Mouse (Mus musculus) neural tube, embryonic 14.5 days (tissue): ENCODE measurements around the gene Trim14. TPM values are rescaled to one million over a fixed set of nuclear protein-coding genes. Genes with fewer than 3 reads are reported as not detected.

Experiments
- ATAC-seq: fragments of 200-750 bp; cut with Nextera tagmentation; 2 replicates; pipeline ENCODE4 v1.8.0; 2017; ENCODE audit warnings: low read depth, mild to moderate bottlenecking, moderate TSS enrichment, moderate library complexity
- H3K27ac ChIP-seq: fragments of 300-500 bp; sonication (generic); 2 replicates; pipeline ENCODE4 v1.5.1; 2014; ENCODE audit warnings: low read depth, mild to moderate bottlenecking, control low read depth, low read length, moderate library complexity, mixed read lengths
- H3K27me3 ChIP-seq: fragments of 300-500 bp; sonication (generic); 2 replicates; pipeline ENCODE4 v1.6.1; 2014; ENCODE audit warnings: low read length; ENCODE audit not compliant: control insufficient read depth, insufficient read depth
- H3K36me3 ChIP-seq: fragments of 300-500 bp; sonication (generic); 2 replicates; pipeline ENCODE4 v1.6.1; 2014; ENCODE audit warnings: low read length, mixed read lengths; ENCODE audit not compliant: control insufficient read depth, insufficient read depth
- H3K4me1 ChIP-seq: fragments of 300-500 bp; sonication (generic); 2 replicates; pipeline ENCODE4 v1.6.1; 2014; ENCODE audit warnings: low read length; ENCODE audit not compliant: control insufficient read depth, insufficient read depth
- H3K4me2 ChIP-seq: fragments of 300-500 bp; sonication (generic); 2 replicates; pipeline ENCODE4 v1.6.1; 2014; ENCODE audit warnings: mild to moderate bottlenecking, low read depth, low read length, control low read depth
- H3K4me3 ChIP-seq: fragments of 300-500 bp; sonication (generic); 2 replicates; pipeline ENCODE4 v1.5.1; 2014; ENCODE audit warnings: low read depth, low read length, control low read depth, mixed read lengths
- H3K9ac ChIP-seq: fragments of 300-500 bp; sonication (generic); replicated peaks from 2 replicates; pipeline ENCODE4 v1.6.1; 2014; ENCODE audit warnings: low read depth, mild to moderate bottlenecking, control low read depth, low read length, mixed read lengths
- H3K9me3 ChIP-seq: fragments of 300-500 bp; sonication (generic); 2 replicates; pipeline ENCODE4 v1.6.1; 2016; ENCODE audit warnings: low read length; ENCODE audit not compliant: control insufficient read depth
- WGBS: fragments of 180-500 bp; shearing (Covaris S2); extraction: QIAGEN DNeasy Blood & Tissue Kit; methylation state at CpG from one replicate; pipeline ENCODE4 v1.1.7; 2014; 5-methylcytosine and 5-hydroxymethylcytosine counted together
- polyA plus RNA-seq: library from polyadenylated mRNA; unstranded; fragments of >200 nt; fragmentation: Nextera tagmentation; extraction: Ambion mirVana; gene quantifications from 2 replicates; pipeline ENCODE4 v1.2.1, GENCODE M21; 2014

Trim14 gene
- polyA plus RNA-seq, 1 experiment from 2014 or later = 1.1 TPM

DNA sequence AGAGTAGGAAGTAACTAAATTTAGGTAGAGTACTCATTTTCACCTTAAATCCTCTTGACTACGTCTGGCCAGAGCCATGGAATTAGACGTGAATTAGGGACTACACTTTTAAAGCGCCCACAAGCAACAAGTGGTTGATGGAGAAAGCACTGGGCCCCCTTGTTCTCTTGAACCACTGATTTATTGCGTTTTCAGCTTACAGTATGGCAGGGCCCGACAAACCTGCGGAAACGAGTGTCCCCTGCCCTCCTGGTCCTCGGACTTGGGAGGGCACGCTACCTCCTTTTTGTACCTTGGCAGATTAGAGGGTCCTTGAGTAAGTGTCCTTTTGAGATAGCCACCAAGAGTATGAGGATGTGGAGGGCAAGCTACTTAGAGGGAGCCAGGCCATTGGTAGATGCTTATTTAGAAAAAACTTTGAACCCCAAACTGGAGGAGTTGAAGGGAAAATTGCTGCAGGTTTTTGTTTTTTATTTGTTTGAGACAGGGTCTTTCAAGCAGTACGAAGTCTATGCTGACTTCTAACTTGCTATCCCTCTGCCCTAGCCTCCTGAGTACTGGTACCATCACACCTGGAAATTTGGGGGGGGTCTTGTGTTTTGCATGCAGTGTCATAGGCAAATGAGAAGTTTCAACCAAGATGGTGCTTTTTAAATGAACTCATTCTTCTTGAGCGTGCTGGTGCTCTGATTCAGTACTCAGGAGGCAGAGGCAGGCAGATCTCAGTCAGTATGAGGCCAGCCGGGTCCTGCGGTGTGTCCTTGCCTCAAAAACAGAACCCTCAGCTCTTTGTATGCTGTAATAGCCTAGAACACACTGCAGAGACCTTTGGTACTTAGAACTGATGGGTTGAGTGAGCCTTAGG lies 82.9 kb downstream of the Trim14 start:
- H3K4me1 ChIP-seq = peaks cover 12% of the 10 kb centered on the region
- peak overlapping the region; percentile 86 for H3K4me3 ChIP-seq
- H3K4me2 ChIP-seq = peak overlapping the region; percentile 89
- peak overlapping the region; percentile 93; the same call in 1 of the 2 replicates for H3K9ac ChIP-seq
- no peaks in the 10 kb centered on the region for H3K9me3 ChIP-seq
- no peak for ATAC-seq
- WGBS = 36% methylated on average over 13 of the region's 13 CpGs
- no peaks in the 10 kb centered on the region for H3K27me3 ChIP-seq
- no peak overlapping the region; the same call in 1 of the 2 replicates for H3K27ac ChIP-seq
- H3K36me3 ChIP-seq = no peaks in the 10 kb centered on the region

DNA sequence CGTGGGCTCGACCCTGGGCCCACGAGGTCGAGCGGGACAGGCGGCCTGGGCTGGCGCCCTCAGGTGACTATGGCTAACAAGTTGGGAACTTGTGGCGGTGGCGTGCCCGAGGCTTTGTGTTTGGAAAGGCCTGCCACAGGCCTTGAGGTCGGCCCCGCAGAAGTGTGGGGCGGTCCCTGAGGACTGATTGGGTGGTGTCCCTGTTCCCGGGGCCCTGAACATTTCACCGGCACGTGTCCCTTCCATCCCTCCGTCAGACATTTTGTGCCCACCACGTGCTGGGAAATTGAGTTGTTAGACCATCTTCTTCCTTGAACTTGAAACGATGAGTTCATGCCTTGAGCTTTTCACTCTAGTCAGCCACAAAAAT lies 83.5 kb downstream of the Trim14 start:
- peak overlapping the region; percentile 97 for H3K27ac ChIP-seq
- H3K4me1 ChIP-seq = peaks cover 12% of the 10 kb centered on the region
- H3K9me3 ChIP-seq = no peaks in the 10 kb centered on the region
- peak overlapping the region; percentile 89 for H3K4me2 ChIP-seq
- no peaks in the 10 kb centered on the region for H3K27me3 ChIP-seq
- peak; percentile 16; the same call in 1 of the 2 replicates for ATAC-seq
- H3K36me3 ChIP-seq = no peaks in the 10 kb centered on the region
- peak overlapping the region; percentile 86 for H3K4me3 ChIP-seq
- under 1% methylated on average over 19 of the region's 19 CpGs for WGBS
- H3K9ac ChIP-seq = peak overlapping the region; percentile 93

DNA sequence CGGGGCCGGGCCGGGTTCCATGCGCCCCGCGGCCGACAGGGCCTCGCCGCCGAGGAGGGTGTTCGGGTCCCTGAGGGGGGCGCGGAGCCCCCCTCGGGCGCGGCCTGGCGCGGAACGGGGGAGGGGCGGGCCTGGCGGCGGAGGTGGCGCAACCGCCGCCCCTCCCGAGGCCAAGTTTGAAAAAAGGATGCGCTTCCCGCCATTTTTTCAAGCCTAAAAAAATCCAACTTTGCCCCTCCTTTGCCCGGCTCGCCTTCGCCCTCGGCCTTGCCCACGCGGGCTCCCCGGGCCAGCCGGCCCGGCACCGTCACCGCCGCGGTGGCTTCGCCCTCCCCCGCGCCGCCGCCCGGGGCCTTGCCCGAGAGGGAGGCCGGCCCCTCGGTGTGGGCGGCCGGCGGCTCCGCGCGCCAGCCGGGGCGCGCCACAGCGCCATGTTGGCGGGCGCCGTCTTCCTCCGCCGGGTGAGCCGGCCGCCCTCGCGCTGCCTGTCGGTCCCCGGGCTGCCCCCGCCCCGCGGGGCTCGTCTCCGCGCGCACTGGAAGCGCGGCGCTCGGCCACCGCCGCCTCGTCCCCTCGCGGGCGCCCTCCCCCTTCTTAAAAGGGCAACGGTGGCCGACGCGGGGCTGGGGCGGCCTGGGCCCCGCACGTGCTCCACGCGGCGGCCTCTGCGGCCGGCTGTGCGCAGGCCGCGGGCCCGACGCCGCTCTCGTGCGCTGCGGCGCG lies 84.0 kb downstream of the Trim14 start:
- H3K4me3 ChIP-seq = peak overlapping the region; percentile 86
- no peaks in the 10 kb centered on the region for H3K27me3 ChIP-seq
- H3K4me1 ChIP-seq = peaks cover 12% of the 10 kb centered on the region
- peak overlapping the region; percentile 97 for H3K27ac ChIP-seq
- H3K9ac ChIP-seq = peak overlapping the region; percentile 93
- H3K4me2 ChIP-seq = peak overlapping the region; percentile 89
- no peaks in the 10 kb centered on the region for H3K9me3 ChIP-seq
- H3K36me3 ChIP-seq = no peaks in the 10 kb centered on the region
- ATAC-seq = peak; percentile 47
- WGBS = under 1% methylated on average over 57 of the region's 111 CpGs

DNA sequence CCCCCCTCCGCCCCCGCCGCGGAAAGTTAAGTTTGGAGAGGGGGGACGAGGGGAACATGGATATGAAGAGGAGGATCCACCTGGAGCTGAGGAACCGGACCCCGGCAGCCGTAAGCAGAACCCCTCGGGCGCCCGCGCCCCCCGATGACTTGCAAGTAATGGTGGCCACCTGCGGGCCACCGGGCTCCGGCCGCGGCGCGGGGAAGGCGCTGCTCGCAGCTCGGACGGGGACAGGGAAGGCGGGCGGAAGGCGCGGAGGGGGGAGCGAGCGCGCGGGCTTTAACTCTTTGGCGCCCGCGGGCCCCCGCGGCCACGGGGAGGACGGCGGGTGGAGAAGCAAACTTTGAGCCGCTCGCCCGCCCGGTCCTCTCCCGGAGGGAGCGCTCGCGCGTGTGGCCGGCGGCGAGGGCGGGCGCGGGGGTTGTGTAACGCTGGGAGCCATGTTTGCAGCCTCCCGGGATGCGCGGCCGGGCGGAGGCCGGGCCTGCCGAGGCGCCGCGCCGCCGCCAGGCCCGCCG lies 84.6 kb downstream of the Trim14 start:
- Histone ChIP-seq H3K27ac (peak overlapping the region; percentile 97), H3K36me3 (no peaks in the 10 kb centered on the region), H3K4me1 (peaks cover 12% of the 10 kb centered on the region), H3K4me2 (peak overlapping the region; percentile 89), H3K9ac (peak overlapping the region; percentile 93), H3K4me3 (peak overlapping the region; percentile 86), H3K27me3 (no peaks in the 10 kb centered on the region), H3K9me3 (no peaks in the 10 kb centered on the region)
- under 1% methylated on average over 47 of the region's 70 CpGs for WGBS
- ATAC-seq = peak; percentile 49

DNA sequence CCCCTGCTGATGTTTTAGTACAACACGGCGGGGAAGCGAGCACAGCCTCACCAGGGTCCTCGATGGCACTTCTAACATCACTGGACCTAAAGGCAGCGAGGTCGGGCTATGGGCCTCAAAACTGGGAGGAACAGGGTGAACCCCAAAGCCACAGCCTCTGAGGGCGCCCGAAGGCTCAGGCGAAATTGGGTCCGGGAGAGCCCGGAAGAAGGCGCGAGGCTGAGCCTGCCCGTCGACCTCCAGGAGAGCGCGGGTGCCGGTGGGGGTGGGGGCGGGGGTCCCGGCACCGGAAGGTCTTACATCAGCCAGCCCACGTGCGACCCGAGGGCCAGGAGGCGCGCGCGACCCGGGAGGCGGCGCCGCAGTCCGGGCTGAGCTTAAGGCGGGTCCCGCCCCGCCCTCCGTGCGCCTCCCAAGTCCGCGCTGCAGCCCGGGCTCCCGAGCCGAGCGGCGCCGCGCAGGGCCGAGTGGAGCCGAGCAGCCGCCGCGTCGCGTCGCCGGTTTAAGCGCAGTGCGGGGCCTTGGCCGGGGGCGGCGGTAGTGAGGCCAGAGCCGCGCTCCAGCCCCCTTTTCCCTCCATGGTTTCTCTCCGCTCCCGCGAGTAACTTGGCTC lies 85.3 kb downstream of the Trim14 start, which contains the start of gene Anp32b:
Anp32b (plus strand) TSS at position 384 of the 613 bp plus-strand sequence.
- H3K4me2 ChIP-seq = peak within 1 kb of the TSS; percentile 89
- WGBS = under 1% methylated on average over 52 of the region's 66 CpGs
- ATAC-seq = peak; percentile 94

DNA sequence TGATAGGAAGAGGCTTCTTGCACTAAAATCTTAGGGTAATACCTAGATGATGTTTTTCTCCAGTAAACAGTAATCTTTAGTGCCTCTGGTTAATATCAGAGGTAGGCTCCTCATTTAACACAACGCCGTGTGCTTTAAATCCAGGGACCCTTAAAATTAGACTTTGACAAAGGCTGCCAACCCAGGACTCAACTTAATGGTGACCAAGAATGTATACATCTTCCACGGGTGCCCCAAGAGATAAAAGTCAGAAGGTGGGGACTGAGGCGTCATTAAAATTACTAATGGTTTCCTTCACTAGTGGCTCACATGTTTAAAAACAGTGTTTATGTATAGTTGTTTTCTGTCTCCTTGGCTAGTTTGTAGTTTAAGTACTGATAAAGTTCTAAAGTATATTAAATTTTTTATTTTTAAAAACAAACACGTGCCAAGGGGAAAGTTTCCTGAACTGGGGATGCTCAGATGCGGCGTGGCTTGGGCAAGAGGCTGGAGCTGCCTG lies 85.9 kb downstream of the Trim14 start:
- Histone ChIP-seq H3K27me3 (no peaks in the 10 kb centered on the region), H3K4me1 (peaks cover 12% of the 10 kb centered on the region), H3K27ac (peak overlapping the region; percentile 97; the same call in 1 of the 2 replicates), H3K9me3 (no peaks in the 10 kb centered on the region), H3K4me2 (peak overlapping the region; percentile 89), H3K36me3 (no peaks in the 10 kb centered on the region), H3K4me3 (peak overlapping the region; percentile 86), H3K9ac (peak overlapping the region; percentile 93)
- no peak for ATAC-seq
- 28% methylated on average over 7 of the region's 7 CpGs for WGBS

More for the DNA sequence above, 85.3 kb downstream of the Trim14 start, which contains the start of gene Anp32b:
- peaks cover 12% of the 10 kb centered on the region for H3K4me1 ChIP-seq
- H3K27ac ChIP-seq = peak within 1 kb of the TSS; percentile 97
- no peaks in the 10 kb centered on the region for H3K27me3 ChIP-seq
- peak within 1 kb of the TSS; percentile 93 for H3K9ac ChIP-seq
- H3K4me3 ChIP-seq = peak within 1 kb of the TSS; percentile 86
- H3K9me3 ChIP-seq = no peaks in the 10 kb centered on the region
- no peaks in the 10 kb centered on the region for H3K36me3 ChIP-seq

DNA sequence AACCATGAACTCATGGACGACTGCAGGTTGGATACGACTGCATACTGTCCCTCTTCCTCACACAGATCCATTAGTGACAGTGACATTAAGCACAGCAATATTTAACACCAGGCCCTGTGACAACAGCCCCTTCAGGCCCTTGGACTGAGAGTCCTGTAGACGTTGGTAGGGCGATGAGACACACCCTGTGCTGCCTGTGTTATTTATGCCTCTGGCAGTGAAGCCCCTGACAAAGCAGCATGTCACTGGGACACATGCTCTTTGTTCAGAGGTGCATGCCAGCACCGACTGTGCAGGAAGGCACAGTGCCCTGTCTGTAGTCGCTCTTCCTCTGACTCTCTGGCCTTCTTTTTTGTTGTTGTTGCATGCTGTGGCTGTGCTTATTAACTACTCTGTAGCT lies 87.1 kb downstream of the Trim14 start:
- H3K27me3 ChIP-seq = no peaks in the 10 kb centered on the region
- no peak for ATAC-seq
- 22% methylated on average over 6 of the region's 6 CpGs for WGBS
- no peak overlapping the region for H3K4me2 ChIP-seq
- H3K9me3 ChIP-seq = no peaks in the 10 kb centered on the region
- no peak overlapping the region for H3K9ac ChIP-seq
- H3K27ac ChIP-seq = no peak overlapping the region
- H3K4me1 ChIP-seq = peaks cover 12% of the 10 kb centered on the region
- no peaks in the 10 kb centered on the region for H3K36me3 ChIP-seq
- no peak overlapping the region for H3K4me3 ChIP-seq

DNA sequence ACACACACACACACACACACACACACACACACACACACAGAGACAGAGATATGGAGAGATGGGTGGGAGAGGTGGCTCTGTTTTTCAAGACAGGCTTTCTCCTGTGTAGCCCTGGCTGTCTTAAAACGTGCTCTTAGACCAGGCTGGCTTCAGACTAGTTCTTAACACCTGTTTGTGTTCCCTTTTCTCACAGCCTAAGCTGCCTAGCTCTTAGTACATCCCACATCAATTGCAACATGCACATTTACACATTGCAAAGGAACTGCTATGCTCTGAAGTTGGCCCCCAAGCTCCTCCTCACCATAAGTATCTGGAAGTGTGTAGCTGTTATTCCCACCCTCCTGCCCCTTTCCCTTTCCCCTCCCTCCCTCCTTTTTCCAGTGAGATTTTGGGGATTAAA lies 88.5 kb downstream of the Trim14 start:
- no peaks in the 10 kb centered on the region for H3K27me3 ChIP-seq
- H3K4me1 ChIP-seq = peaks cover 2% of the 10 kb centered on the region
- WGBS = 76% methylated on average over 1 of the region's 1 CpGs
- no peak for ATAC-seq
- no peak overlapping the region for H3K4me3 ChIP-seq
- H3K9me3 ChIP-seq = no peaks in the 10 kb centered on the region
- H3K4me2 ChIP-seq = no peak overlapping the region
- no peaks in the 10 kb centered on the region for H3K36me3 ChIP-seq
- no peak overlapping the region for H3K9ac ChIP-seq
- H3K27ac ChIP-seq = no peak overlapping the region
